Comparison of ENCODE assay signal across 11 mouse cellular contexts in genomic region chr12:33497319-33497892, GRCm38 (mm10).
DNase-seq lines count a peak whose midpoint lies in the region; ATAC-seq lines count a peak whose summit lies in the region.
"Had no signal": no experiment of that assay in that cellular context is flagged by ENCODE, and none has a peak within 500 bp of the region (broad histone marks: within the 10 kb centered on the region; RNA-seq: fewer than 3 reads in every experiment).

No protein-coding gene starts in this region.

- no peak overlapping the region for H3K4me3 ChIP-seq in hindbrain, embryonic 16.5 days (ENCODE audit: low read length)
- H3K4me3 ChIP-seq in hindbrain, embryonic 10.5 days = no peak overlapping the region

- H3K27ac ChIP-seq in hindbrain, embryonic 16.5 days (ENCODE audit: low read depth, low read length) = no peak overlapping the region
- no peak overlapping the region for H3K27ac ChIP-seq in hindbrain, embryonic 10.5 days

- ATAC-seq in hindbrain, embryonic 16.5 days = 0 out of 2 replicates have a peak, but pooled peaks have one; percentile 50

- H3K9me3 ChIP-seq in hindbrain, embryonic 16.5 days (ENCODE audit: control insufficient read depth, low read length) = no peaks in the 10 kb centered on the region
- no peaks in the 10 kb centered on the region for H3K9me3 ChIP-seq in hindbrain, embryonic 10.5 days

- no peaks in the 10 kb centered on the region for H3K4me1 ChIP-seq in hindbrain, embryonic 16.5 days (ENCODE audit: control insufficient read depth, insufficient read depth, low read depth, low read length)
- no peaks in the 10 kb centered on the region for H3K4me1 ChIP-seq in hindbrain, embryonic 10.5 days (replicated peaks)

- H3K9ac ChIP-seq in hindbrain, embryonic 16.5 days (ENCODE audit: low read depth, low read length) = no peak overlapping the region

- WGBS in hindbrain, embryonic 16.5 days = 63% methylated on average over 11 of the region's 11 CpGs
- WGBS in hindbrain, embryonic 10.5 days = 80% methylated on average over 11 of the region's 11 CpGs

- H3K36me3 ChIP-seq in hindbrain, embryonic 16.5 days (ENCODE audit: control insufficient read depth, insufficient read depth, low read length) = no peaks in the 10 kb centered on the region
- no peaks in the 10 kb centered on the region for H3K36me3 ChIP-seq in hindbrain, embryonic 10.5 days

- no peak for DNase-seq in hindbrain, embryonic 10.5 days (ENCODE audit: low spot score)
- peak; percentile 26 to 41 for DNase-seq in right cerebral cortex, adult 2 months (ENCODE audit: low spot score in 2 of 2)
- DNase-seq in right cerebral cortex, postnatal 14 days = no peak
- peak; percentile 12 for DNase-seq in layer of hippocampus, adult 9-11 months
- no peak for DNase-seq in ovary, adult 18-20 months (ENCODE audit: low spot score)
- DNase-seq in gastrocnemius, postnatal 25 days = no peak
- no peak for DNase-seq in adrenal gland, postnatal 36 days
- DNase-seq: cerebellum, adult 11-12 months; lung, postnatal 10 days; thymus, adult 2 months had no signal

- no peak overlapping the region for H3K4me2 ChIP-seq in hindbrain, embryonic 16.5 days (ENCODE audit: low read length)

- H3K27me3 ChIP-seq in hindbrain, embryonic 16.5 days (replicated peaks; ENCODE audit: control insufficient read depth, insufficient read depth, low read length) = no peaks in the 10 kb centered on the region
- no peaks in the 10 kb centered on the region for H3K27me3 ChIP-seq in hindbrain, embryonic 10.5 days (ENCODE audit: insufficient read depth, poor library complexity, severe bottlenecking)

Comparison
In these comparisons a context has a peak if more than half of its experiments do, and no peak if none do; other contexts are left out.
1. DNase-seq: peak in right cerebral cortex, adult 2 months (2 of 2) and layer of hippocampus, adult 9-11 months (single experiment); none in hindbrain, embryonic 10.5 days (single experiment), right cerebral cortex, postnatal 14 days (single experiment), ovary, adult 18-20 months (single experiment), gastrocnemius, postnatal 25 days (single experiment) and adrenal gland, postnatal 36 days (0 of 2).